Mouse (Mus musculus) adrenal gland, adult (tissue): ENCODE measurements at regions not wholly inside any gene's neighbourhood (a gene's known extent, or its start where the extent isn't known, plus 50 kb on each side); places are given as distances from the start of the nearest gene placed in this dataset.
"Not testable (repeated sequence)": the region's sequence is repeated elsewhere in the genome, so short reads cannot be mapped to it uniquely, and the experiment has no call there.

Experiments
- DNase-seq, 2 experiments: peaks; one replicate each; pipeline ENCODE4 v3.0.0; 2022 to 2023; ENCODE audit warnings: low spot score in 1 of 2; ENCODE audit not compliant: inconsistent age in 2 of 2

DNA sequence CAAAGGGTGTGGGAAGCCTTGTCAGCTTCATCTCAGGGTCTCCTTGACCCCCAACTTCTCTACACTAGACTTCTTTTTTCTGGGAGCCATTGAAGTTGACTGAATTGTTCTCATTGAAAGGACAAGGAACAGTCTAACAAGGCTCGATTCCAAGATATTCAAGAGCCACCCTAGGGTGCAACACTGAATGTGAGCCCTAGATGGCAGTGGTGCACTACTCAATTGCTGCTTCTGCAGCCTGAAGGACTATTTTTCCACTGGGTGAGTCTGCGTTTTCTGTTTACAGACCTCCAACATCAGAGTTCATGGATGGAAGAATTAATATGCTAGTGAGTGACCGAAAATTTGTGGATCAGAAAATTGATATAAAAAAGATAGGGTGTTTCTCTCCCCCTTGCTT, 161.5 kb downstream of the Hpcal1 start:
- peak; percentile 42 to 85 for DNase-seq

DNA sequence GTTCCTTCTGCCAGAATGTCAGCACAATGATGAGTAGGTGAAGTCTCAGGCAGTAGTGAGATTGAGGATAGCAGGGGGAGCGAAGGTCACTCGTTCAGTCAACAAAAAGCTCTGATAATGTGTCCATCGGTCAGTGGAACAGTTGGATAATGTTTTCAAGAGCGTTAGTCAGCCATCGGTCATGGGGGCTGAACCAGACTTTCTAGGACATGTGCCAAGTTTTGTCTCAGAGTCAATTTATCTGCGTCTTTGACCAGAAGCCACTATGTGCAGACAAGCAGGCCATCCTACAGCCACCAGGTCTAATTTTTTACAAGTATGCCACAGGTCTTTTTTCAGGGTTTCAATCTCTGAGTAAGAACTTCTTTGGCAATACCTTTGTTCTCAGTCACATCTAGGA, 181.8 kb downstream of the Hpcal1 start:
- peak; percentile 11 to 72 for DNase-seq

DNA sequence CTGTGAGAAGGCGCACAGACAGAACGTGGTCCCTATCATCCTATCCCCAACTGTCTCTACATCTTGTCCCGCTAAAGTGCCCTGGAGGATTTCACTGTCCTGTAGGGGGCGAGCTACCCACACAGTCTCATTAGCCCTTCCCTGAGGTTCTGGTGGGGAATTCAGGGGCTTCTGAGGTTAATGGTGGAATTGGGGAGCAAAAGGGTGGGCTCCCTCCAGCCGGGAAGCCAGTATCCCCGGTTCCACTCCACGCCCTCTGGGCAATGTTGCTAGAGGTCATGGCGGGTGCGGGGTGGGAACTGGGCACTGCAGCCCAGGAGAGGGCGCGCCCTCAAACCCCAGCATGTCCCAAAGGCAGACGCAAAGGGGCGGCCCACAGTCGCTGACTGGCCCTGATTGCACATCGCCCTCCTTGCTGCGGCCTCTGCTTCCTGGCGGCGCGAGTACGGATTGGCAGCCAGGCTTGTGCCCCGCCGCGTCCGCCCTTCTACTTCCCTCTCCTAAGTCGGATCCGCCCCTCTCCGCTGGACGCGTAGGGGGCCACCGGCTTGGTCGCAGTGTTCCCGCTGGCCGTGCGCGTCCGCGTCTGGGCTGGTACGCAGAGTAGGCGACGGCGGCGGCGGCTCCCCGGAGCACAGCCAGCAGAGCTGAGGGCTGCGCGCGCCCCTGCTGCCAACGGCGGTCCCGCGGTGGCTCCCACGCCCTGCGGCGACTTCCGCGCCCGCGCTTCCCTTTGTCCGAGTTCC, 190.9 kb downstream of the Hpcal1 start:
- peak; percentile 93 to 97 for DNase-seq

DNA sequence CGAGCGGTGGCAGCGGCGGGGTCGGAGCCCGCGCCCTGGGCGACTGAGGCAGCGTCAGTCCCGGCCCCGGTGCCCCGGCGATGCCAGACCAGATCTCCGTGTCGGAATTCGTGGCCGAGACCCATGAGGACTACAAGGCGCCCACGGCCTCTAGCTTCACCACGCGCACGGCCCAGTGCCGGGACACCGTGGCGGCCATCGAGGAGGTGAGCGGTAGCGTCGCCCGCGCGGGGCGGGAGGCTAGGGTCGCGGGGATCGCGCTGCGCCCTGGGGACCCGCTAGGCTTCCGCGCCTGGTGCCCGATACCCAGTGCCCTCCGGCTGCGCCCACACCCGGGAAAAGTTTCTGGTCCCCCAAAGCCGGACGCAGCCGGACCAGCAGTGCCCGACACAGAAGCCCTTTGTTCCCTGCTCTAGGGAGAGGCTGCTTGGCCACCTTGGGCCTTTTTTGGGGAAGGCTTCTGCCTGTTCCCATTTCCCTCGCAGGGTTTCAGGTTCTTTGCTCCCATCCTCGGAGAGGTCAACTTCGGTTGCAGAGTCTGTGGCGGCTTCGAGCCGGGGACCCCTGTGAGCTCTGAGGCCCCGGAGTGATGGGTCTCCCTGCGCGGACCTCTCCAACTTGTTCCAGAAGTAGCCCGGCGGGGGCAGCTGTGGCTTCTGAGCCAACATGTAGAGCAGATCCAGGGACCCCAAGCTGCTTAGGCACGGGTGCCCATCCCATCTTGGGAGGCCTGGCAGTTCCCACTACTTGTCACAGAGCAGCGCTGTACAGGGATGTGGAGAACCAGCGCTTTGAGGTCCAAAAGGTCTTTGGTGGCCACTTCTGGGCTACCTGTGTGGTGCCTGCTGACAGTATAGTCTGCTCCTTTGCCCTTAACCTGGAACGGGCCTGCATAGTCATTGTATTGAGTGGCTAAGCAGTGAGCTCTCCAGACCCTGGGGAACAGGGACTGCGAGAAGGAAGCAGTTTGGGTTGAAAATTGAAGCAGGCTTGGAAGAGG, 191.8 kb downstream of the Hpcal1 start:
- DNase-seq = peak; percentile 15 to 60

DNA sequence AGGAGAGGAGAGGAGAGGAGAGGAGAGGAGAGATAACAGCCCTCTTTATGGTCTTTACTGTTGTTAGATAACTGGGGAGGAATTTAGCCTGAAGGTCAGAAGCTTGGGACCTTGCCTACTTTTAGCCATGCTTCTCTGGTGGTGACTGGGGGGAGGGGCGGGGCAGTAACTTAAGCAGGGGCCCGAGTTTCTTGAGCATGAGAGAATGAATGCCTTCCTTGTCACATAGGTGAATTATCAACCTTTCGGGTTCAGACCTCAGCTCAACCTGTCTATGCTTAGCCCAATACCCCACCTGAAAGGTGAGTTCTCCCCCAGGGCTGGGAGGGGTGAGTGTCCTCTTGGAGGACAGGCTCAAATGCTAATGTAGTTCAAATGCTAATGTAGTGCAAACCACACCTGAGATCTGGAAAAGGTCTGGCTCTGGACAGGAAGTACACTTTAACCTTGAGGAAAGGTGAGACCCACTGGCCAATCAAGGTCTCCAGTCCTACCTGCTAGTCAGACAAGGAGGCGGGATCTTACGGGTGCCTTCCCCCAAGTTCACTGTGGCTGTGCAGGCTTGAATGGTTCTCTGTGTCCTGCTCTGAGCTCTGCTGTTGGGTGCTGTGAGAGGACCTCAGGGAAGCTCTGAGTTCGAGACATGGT, 201.1 kb downstream of the Hpcal1 start:
- DNase-seq = not testable (repeated sequence)

DNA sequence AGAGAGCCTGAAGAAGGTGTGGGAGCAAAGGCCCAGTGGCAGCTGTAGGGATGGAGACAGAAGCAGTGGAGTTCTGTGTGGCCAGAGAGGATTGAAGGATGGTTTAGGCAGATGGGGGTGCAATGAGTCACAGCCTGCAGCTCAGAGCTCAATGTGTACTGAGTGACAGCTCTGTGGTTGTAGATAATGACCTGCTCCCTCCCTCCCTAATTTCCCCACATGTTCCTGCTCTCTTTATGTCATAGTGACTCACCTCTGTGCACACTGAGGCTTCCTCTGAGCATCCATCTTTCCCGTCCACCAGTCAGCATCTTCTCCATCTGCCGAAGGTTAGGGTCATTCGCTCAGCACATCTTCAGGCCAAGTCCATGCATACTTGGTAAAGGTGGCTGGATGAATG, 222.4 kb downstream of the Hpcal1 start:
- not testable (repeated sequence) for DNase-seq
